Mouse (Mus musculus) G1E (cell line): ENCODE results near the gene Ptpn3.

ENCODE experiments used
- CTCF ChIP-seq: IDR thresholded peaks from 2 replicates; pipeline ENCODE4 v1.5.1; 2012; ENCODE audit warnings: low read depth, low read length, inconsistent platforms, mixed read lengths
- GATA1 ChIP-seq: IDR thresholded peaks from 2 replicates; pipeline ENCODE4 v1.6.1; 2012; ENCODE audit warnings: borderline replicate concordance, low read length, inconsistent platforms, mixed read lengths

- TF ChIP-seq GATA1 (no peak), CTCF (no peak)
These were observed 20.7 kb downstream of the Ptpn3 start for GRCm38 (mm10) chr4:57280888-57281287.
